Mouse (Mus musculus) stomach, postnatal 0 days (tissue): ENCODE data around the gene Abat.
"Not testable (repeated sequence)": the region's sequence is repeated elsewhere in the genome, so short reads cannot be mapped to it uniquely, and the experiment has no call there.

Experiments
- CTCF ChIP-seq: IDR thresholded peaks from 2 replicates; pipeline ENCODE4 v1.5.1; 2016; ENCODE audit warnings: antibody characterized with exemption, low read depth, mild to moderate bottlenecking, moderate library complexity
- EP300 ChIP-seq: optimal IDR thresholded peaks from 2 replicates; pipeline ENCODE3; 2016; ENCODE audit warnings: antibody characterized with exemption

DNA sequence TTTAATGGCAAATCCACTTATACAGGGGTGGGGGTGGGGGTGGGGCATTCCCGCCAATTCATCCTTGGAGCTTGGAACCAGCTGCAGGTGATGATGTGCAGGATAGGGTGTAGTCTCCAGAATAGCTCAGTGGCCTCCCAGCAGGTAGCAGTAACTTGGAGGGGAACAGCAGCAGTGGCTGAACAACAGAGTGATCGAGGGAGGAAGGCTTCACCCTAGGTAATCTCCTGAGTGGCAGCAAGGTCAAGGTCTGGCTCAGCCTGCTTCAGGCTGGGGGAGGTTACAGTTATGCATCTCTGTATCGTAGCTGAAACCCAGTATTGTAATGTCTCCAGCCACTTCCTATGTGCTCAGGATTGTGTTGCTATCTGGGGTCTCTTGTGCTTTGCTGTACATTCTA is 49.6 kb downstream of the Abat start:
- TF ChIP-seq CTCF, EP300: not testable (repeated sequence)
